Mouse (Mus musculus) heart, adult 2 months (tissue): ENCODE measurements at regions not wholly inside any gene's neighbourhood (a gene's known extent, or its start where the extent isn't known, plus 50 kb on each side); places are given as distances from the start of the nearest gene placed in this dataset.

Experiments used
- CTCF ChIP-seq: fragments of 200-600 bp; IDR thresholded peaks from 2 replicates; pipeline ENCODE4 v1.8.1; 2022; ENCODE audit warnings: antibody characterized with exemption, mild to moderate bottlenecking, moderate library complexity
- EP300 ChIP-seq: fragments of 200-500 bp; IDR thresholded peaks from 2 replicates; pipeline ENCODE4 v1.6.1; 2011; ENCODE audit warnings: low read depth, low read length, control low read depth; ENCODE audit not compliant: insufficient read depth

- TF ChIP-seq CTCF (no peak), EP300 (no peak)
Measured at GRCm38 (mm10) chr14:28664121-28664520, 159.6 kb downstream of the Wnt5a start.
